24 mouse cellular contexts compared by ENCODE assay signal in the genomic region with DNA sequence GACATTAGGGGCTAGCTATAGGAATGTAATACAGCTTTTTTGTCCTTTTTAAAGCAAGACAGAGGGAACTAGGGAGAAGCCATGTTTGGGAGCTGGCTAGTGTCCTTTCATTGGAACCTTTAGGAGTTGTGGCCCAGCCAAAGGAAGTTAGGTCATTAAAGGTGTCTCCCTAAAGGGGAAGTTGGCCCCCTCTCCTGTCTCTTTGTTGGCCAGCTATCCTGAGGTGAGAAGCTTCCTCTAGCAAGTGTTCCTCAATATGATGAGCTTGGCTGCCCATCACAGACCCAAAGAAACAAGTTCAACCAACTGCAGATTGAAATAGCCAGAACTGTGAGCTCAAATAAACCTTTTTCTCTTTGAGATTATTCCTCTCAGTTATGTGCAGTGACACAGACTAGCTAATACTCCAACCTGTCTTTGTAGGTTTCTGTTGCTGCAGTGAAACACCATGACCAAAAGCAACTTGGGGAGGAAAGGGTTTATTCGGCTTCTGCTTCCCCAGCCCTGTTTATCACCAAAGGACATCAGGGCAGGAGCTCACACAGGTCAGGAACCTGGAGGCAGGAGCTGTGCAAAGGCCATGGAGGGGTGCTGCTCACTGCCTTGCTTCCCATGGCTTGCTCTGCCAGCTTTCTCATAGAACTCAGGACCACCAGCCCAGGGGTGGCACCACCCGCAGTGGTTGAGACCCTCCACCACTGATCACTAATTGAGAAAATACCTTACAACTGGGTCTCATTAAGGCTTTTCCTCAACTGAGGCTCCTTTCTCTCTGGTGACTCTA.
"Had no signal": no experiment of that assay in that cellular context is flagged by ENCODE, and none has a peak within 500 bp of the region (broad histone marks: within the 10 kb centered on the region; RNA-seq: fewer than 3 reads in every experiment).

No protein-coding gene starts in this region.

- H3K9me3 ChIP-seq: limb, embryonic 10.5 days; limb, embryonic 13.5 days; liver, embryonic 12.5 days; liver, embryonic 15.5 days; megakaryocyte, embryonic 14.5 days; midbrain, embryonic 10.5 days; midbrain, embryonic 15.5 days; neural tube, embryonic 12.5 days; neural tube, embryonic 15.5 days had no signal

- H3K4me2 ChIP-seq: limb, embryonic 13.5 days; liver, embryonic 12.5 days; liver, embryonic 15.5 days; midbrain, embryonic 15.5 days; neural tube, embryonic 12.5 days; neural tube, embryonic 15.5 days had no signal

- H3K9ac ChIP-seq: limb, embryonic 13.5 days; liver, embryonic 12.5 days; liver, embryonic 15.5 days; midbrain, embryonic 15.5 days; neural tube, embryonic 12.5 days; neural tube, embryonic 15.5 days had no signal

- H3K4me1 ChIP-seq: liver, embryonic 12.5 days; liver, embryonic 15.5 days had no signal

- H3K36me3 ChIP-seq: limb, embryonic 10.5 days; limb, embryonic 13.5 days; liver, embryonic 12.5 days; liver, embryonic 15.5 days; midbrain, embryonic 10.5 days; midbrain, embryonic 15.5 days; neural tube, embryonic 12.5 days; neural tube, embryonic 15.5 days had no signal

- H3K4me3 ChIP-seq: layer of hippocampus, adult 2 months; limb, embryonic 10.5 days; limb, embryonic 13.5 days; liver, embryonic 12.5 days; liver, embryonic 15.5 days; megakaryocyte, embryonic 14.5 days; midbrain, embryonic 10.5 days; midbrain, embryonic 15.5 days; neural tube, embryonic 12.5 days; neural tube, embryonic 15.5 days had no signal

- DNase-seq: kidney, postnatal 25 days; layer of hippocampus, adult 9-11 months; liver; lung, adult 2 months; lung, postnatal 14 days; lung, postnatal 4 days; right cerebral cortex, adult 18-20 months; right cerebral cortex, postnatal 14 days; right cerebral cortex, postnatal 4 days; thymus, adult 2 months; thymus, postnatal 14 days; thymus, postnatal 4 days had no signal

- H3K27me3 ChIP-seq: limb, embryonic 13.5 days; liver, embryonic 12.5 days; liver, embryonic 15.5 days; midbrain, embryonic 15.5 days; neural tube, embryonic 12.5 days; neural tube, embryonic 15.5 days had no signal

- H3K27ac ChIP-seq: kidney, postnatal 0 days; layer of hippocampus, adult 2 months; limb, embryonic 10.5 days; limb, embryonic 13.5 days; liver, embryonic 12.5 days; liver, embryonic 15.5 days; midbrain, embryonic 10.5 days; midbrain, embryonic 15.5 days; neural tube, embryonic 12.5 days; neural tube, embryonic 15.5 days; stomach, postnatal 0 days had no signal

- ATAC-seq: liver, embryonic 12.5 days; midbrain, embryonic 15.5 days had no signal
